Mouse (Mus musculus) liver, adult 2 months (tissue): Measurements from ENCODE around the gene Plekha6. TPM values are rescaled to one million over a fixed set of nuclear protein-coding genes. Genes with fewer than 3 reads are reported as not detected.

Experiments used
- DNase-seq: peaks from one replicate; pipeline ENCODE4 v3.0.0-alpha.2; 2011; ENCODE audit warnings: low read depth, low spot score; ENCODE audit errors: extremely low read depth
- H3K27ac ChIP-seq: fragments of 200-500 bp; replicated peaks from 2 replicates; pipeline ENCODE4 v1.5.1; 2012; ENCODE audit warnings: low read depth, mild to moderate bottlenecking, control low read depth, inconsistent platforms, low read length; ENCODE audit not compliant: insufficient read depth
- H3K27me3 ChIP-seq: fragments of 200-500 bp; 2 replicates; pipeline ENCODE4 v1.6.1; 2012; ENCODE audit warnings: mild to moderate bottlenecking, moderate library complexity, low read length, inconsistent platforms; ENCODE audit not compliant: control insufficient read depth, insufficient read depth
- H3K36me3 ChIP-seq: fragments of 200-500 bp; 2 replicates; pipeline ENCODE4 v1.6.1; 2012; ENCODE audit warnings: low read length, inconsistent platforms; ENCODE audit not compliant: control insufficient read depth, insufficient read depth
- H3K4me1 ChIP-seq: fragments of 200-500 bp; 2 replicates; pipeline ENCODE4 v1.6.1; 2011; ENCODE audit warnings: low read length; ENCODE audit not compliant: control insufficient read depth, insufficient read depth
- H3K4me3 ChIP-seq: fragments of 200-500 bp; 2 replicates; pipeline ENCODE4 v1.5.1; 2011; ENCODE audit warnings: low read depth, mild to moderate bottlenecking, control low read depth, low read length, moderate library complexity; ENCODE audit not compliant: insufficient read depth
- H3K79me2 ChIP-seq: fragments of 200-500 bp; 2 replicates; pipeline ENCODE4 v1.6.1; 2012; ENCODE audit warnings: inconsistent platforms, mild to moderate bottlenecking, low read length, moderate library complexity; ENCODE audit not compliant: control insufficient read depth, insufficient read depth
- H3K9ac ChIP-seq: fragments of 200-500 bp; 2 replicates; pipeline ENCODE4 v1.6.1; 2012; ENCODE audit warnings: low read depth, mild to moderate bottlenecking, control low read depth, inconsistent platforms, low read length
- CTCF ChIP-seq: fragments of 200-500 bp; IDR thresholded peaks from 2 replicates; pipeline ENCODE4 v1.5.1; 2011; ENCODE audit warnings: low read depth, low read length, control low read depth
- POLR2A ChIP-seq: fragments of 200-500 bp; IDR thresholded peaks from 2 replicates; pipeline ENCODE4 v1.6.1; 2011; ENCODE audit warnings: low read length, control low read depth; ENCODE audit not compliant: insufficient read depth; ENCODE audit errors: extremely low read depth
- WGBS: fragments of 180-500 bp; shearing (Covaris S2); methylation state at CpG from one replicate; pipeline ENCODE4 v1.1.7; 2018; 5-methylcytosine and 5-hydroxymethylcytosine counted together
- polyA plus RNA-seq: library from polyadenylated mRNA; depleted of rRNA; stranded (reverse); fragments of >200 nt; gene quantifications from 2 replicates; pipeline ENCODE4 v1.2.3, GENCODE M21; 2012; rRNA removed
- total RNA-seq: library from RNA; depleted of rRNA; stranded (reverse); fragments of >200 nt; gene quantifications from 2 replicates; pipeline ENCODE4 v1.2.3, GENCODE M21; 2014; rRNA removed

The Plekha6 gene
- 20.5 and 22.8 TPM in 2 replicates for total RNA-seq
- polyA plus RNA-seq = 29.0 and 37.2 TPM in 2 replicates

DNA sequence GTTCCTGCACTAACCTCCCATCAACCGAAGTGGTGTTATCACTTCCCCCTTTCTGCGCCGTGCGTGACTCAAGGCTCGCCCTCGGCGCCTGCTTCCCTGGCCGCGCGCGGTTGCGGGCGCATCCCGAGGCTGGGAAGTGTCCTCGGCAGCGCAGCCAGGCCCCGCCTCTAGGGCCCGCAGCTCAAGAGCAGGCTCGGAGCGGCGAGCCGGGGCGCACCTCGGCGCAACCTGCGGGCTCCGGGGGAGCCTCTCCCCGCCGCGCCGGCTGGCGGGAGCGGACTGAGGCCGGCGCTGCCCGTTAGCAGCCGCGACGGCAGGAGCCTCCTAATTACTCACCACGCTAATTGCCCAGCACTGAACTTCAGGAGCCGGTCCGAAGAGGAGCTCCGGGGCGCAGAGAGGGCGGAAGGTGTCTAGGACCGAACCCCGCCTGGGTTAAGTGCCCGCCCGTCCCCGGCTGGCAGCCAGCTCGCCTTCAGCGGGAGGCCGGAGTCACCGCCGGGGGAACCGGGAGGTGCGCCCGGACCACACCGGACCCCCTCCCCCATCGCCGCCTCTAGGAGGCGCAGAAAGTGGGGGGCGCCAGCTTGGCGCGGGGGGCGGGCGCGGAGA lies at the start of gene Plekha6:
TSS of gene Plekha6 (plus strand) at position 391 of the 612 bp plus-strand sequence.
- Histone ChIP-seq H3K4me1 (no peaks in the 10 kb centered on the region), H3K4me3 (peak within 1 kb of the TSS; percentile 53; the same call in 1 of the 2 replicates), H3K9ac (peak within 1 kb of the TSS; percentile 49), H3K27ac (no peak within 1 kb of the TSS), H3K36me3 (no peaks in the 10 kb centered on the region), H3K27me3 (peaks cover 7% of the 10 kb centered on the region), H3K79me2 (no peaks in the 10 kb centered on the region)
- under 1% methylated on average over 68 of the region's 68 CpGs for WGBS
- no peak for DNase-seq
- no peak for TF ChIP-seq POLR2A
- TF ChIP-seq CTCF = 0 out of 2 replicates have a peak, but pooled peaks have one; percentile 3

DNA sequence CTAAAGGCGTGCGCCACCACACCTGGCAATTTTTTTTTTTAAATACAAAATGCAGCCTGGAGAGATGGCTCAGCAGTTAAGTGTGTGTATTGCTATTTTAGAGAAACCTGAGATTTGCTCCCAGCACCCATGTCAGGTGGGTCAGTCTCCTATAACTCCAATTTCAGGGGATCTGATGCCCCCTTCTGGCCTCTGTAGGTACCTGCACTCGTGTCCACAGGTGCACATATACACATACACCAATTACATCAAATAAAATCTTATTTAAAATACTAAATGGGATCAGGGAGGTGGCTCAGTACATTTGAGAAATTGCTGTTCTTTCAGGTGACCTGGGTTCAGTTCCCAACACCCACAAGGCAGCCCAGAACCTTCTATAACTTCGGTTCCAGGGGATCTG lies 47.9 kb upstream of the Plekha6 start:
- TF ChIP-seq CTCF (no peak), POLR2A (no peak)
- WGBS = 95% methylated on average over 4 of the region's 4 CpGs
- peaks cover 19% of the 10 kb centered on the region for H3K4me1 ChIP-seq

DNA sequence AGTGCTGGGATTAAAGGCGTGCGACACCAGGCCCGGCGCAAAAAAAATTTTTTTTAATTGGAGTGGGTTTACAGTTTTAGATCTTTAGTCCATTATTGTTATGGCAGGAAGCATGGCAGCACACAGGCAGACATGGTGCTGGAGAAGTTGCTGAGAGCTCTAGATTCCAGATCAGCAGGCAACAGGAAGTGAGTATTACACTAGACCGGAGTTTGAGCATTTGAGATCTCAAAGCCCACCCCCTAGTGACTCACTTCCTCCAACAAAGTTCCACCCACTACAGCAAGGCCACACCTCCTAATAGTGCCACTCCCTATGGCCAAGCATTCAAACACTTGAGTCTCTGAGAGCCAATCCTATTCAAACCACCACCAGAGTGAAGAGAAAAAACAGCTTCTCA lies 45.9 kb upstream of the Plekha6 start:
- no peak for TF ChIP-seq CTCF
- TF ChIP-seq POLR2A = no peak
- no peak overlapping the region for H3K9ac ChIP-seq
- no peaks in the 10 kb centered on the region for H3K36me3 ChIP-seq
- H3K27ac ChIP-seq = no peak overlapping the region
- DNase-seq = peak; percentile 57
- 80% methylated on average over 5 of the region's 5 CpGs for WGBS
- H3K4me1 ChIP-seq = peaks cover 23% of the 10 kb centered on the region
- no peak overlapping the region for H3K4me3 ChIP-seq
- no peaks in the 10 kb centered on the region for H3K79me2 ChIP-seq
- no peaks in the 10 kb centered on the region for H3K27me3 ChIP-seq

More for the DNA sequence above, 47.9 kb upstream of the Plekha6 start:
- H3K27ac ChIP-seq = no peak overlapping the region
- no peak overlapping the region for H3K9ac ChIP-seq
- no peaks in the 10 kb centered on the region for H3K36me3 ChIP-seq
- H3K4me3 ChIP-seq = no peak overlapping the region
- DNase-seq = no peak
- H3K27me3 ChIP-seq = no peaks in the 10 kb centered on the region
- H3K79me2 ChIP-seq = no peaks in the 10 kb centered on the region

DNA sequence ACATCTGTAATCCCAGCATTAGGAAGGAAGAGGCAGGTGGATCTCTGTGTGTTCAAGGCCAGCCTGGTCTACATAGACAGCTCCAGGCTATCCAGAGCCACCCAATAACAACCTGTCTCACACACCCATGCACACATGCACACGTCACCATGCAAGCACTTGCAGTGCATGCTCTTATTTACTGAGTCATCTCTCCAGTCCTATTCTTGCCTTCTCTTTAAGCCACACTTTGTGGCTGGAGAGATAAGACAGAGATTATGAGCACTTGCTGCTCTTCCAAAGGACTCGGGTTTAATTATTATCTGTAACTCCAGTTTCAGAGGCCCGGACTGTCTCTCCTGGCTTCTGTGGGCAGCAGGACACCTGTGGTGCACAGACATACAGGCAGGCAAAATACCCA lies 45.2 kb upstream of the Plekha6 start:
- Histone ChIP-seq H3K27ac (no peak overlapping the region), H3K79me2 (no peaks in the 10 kb centered on the region), H3K27me3 (no peaks in the 10 kb centered on the region), H3K4me3 (no peak overlapping the region), H3K9ac (no peak overlapping the region), H3K36me3 (no peaks in the 10 kb centered on the region), H3K4me1 (peaks cover 23% of the 10 kb centered on the region)
- DNase-seq = peak; percentile 63
- 21% methylated on average over 3 of the region's 3 CpGs for WGBS
- no peak for TF ChIP-seq CTCF

- H3K36me3 ChIP-seq = no peaks in the 10 kb centered on the region
These were observed 43.9 kb upstream of the Plekha6 start for GRCm38 (mm10) chr1:133119931-133120712.

More at GRCm38 (mm10) chr1:133119931-133120712, 43.9 kb upstream of the Plekha6 start:
- Histone ChIP-seq H3K4me1 (peaks cover 28% of the 10 kb centered on the region), H3K27ac (peak overlapping the region; percentile 100), H3K4me3 (no peak overlapping the region), H3K79me2 (no peaks in the 10 kb centered on the region), H3K9ac (no peak overlapping the region), H3K27me3 (no peaks in the 10 kb centered on the region)
- 18% methylated on average over 7 of the region's 7 CpGs for WGBS
- peak; percentile 88 for DNase-seq
- TF ChIP-seq POLR2A (no peak), CTCF (no peak)
